Mouse (Mus musculus): ENCODE results near the gene St6galnac5. TPM values are rescaled to one million over a fixed set of nuclear protein-coding genes. Genes with fewer than 3 reads are reported as not detected.

The St6galnac5 gene
- total and polyA plus RNA-seq, 3 experiments: 0.04 TPM; not detected in 2

GRCm38 (mm10) chr3:152948556-152948955 is 33.5 kb downstream of the St6galnac5 start:
- dilution Hi-C loops (cut with MboI; ENCODE audit: extremely low pct_ligation_motif_present, extremely low pct_unique_long_range_greater_than_20kb, low sequenced_read_pairs): loop anchor here (10.0 kb wide), 1 partner anchor 64 kb away; no protein-coding TSS in a partner anchor
- H3K27ac ChIP-seq (ENCODE audit: insufficient read depth, low read depth): no peak overlapping the region
- TF ChIP-seq BHLHE40 (IDR thresholded peaks at IDR 0.05; ENCODE audit: low read depth, low read length) (no peak), IRF4 (IDR thresholded peaks at IDR 0.05; ENCODE audit: low read depth, low read length) (no peak), HCFC1 (IDR thresholded peaks at IDR 0.05; ENCODE audit: low read depth, low read length) (no peak), CHD1 (IDR thresholded peaks at IDR 0.05; ENCODE audit: low read depth, low read length) (no peak), USF2 (conservative IDR thresholded peaks at IDR 0.05; ENCODE audit: low read depth, low read length) (no peak), ETS1 (conservative IDR thresholded peaks at IDR 0.05; ENCODE audit: low read depth, low read length) (no peak), MYC (IDR thresholded peaks at IDR 0.05; ENCODE audit: low read depth, low read length) (no peak), TCF12 (IDR thresholded peaks at IDR 0.05; ENCODE audit: low read depth, low read length) (no peak), USF1 (IDR thresholded peaks at IDR 0.05; ENCODE audit: low read depth, low read length) (no peak)
- H3K4me2 ChIP-seq (ENCODE audit: insufficient read depth, low read depth, poor library complexity, severe bottlenecking): no peak overlapping the region
- H3K4me3 ChIP-seq (replicated peaks in 1 of 3; ENCODE audit: low read depth in 2 of 3, low read length in 2 of 3, poor library complexity in 1 of 3): no peak overlapping the region
- H3K4me1 ChIP-seq (ENCODE audit: control insufficient read depth in 1 of 2, insufficient read depth in 2 of 2): no peaks in the 10 kb centered on the region
- peaks cover 2% of the 10 kb centered on the region for H3K9me3 ChIP-seq (replicated peaks; ENCODE audit: low read length)
- H3K27me3 ChIP-seq (replicated peaks): no peaks in the 10 kb centered on the region
- no peak for DNase-seq (ENCODE audit: extremely low read depth)
- no peaks in the 10 kb centered on the region for H3K36me3 ChIP-seq (replicated peaks in 1 of 2; ENCODE audit: control insufficient read depth in 1 of 2, insufficient read depth in 1 of 2, low read length in 1 of 2)
- in situ Hi-C loops (cut with MboI; ENCODE audit: low pct_ligation_motif_present, low pct_unique_long_range_greater_than_20kb, low sequenced_read_pairs): no loop called here
- H3K79me2 ChIP-seq (replicated peaks; ENCODE audit: control insufficient read depth, extremely low read depth, insufficient read depth, poor library complexity, severe bottlenecking): no peaks in the 10 kb centered on the region
- H3K9ac ChIP-seq (ENCODE audit: insufficient read depth, low read depth): no peak overlapping the region

DNA sequence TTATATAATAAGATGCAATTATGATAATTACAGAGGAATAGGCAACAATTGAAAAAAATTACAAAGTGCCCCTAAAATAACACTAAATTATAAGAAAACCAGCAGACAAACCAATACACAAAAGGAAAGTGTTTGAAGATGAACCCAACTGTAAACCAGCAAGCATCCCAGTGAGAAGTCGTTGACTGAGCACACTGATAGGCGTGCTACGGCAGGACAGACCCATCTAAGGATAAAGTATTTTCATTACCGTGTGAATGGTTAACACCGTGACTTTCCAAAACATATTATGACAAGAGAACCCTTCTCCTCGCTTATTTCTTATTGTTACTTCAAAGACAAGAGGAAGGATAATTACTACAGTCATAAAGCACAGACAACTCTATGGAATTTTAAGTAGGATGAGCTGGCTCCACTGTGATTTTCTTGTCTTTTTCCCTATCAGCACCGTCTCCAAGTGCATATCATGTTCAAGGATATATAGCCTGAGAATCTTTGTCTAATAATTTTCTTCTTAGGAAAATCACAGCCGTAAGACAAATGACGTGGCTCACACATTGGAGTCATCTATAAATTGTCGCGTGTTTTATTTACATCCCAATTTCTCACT is 34.9 kb downstream of the St6galnac5 start:
- 0 out of 4 replicates have a peak, but pooled peaks cover 0 to 3% of the 10 kb centered on the region in 2 experiments for H3K4me1 ChIP-seq (ENCODE audit: control insufficient read depth in 1 of 2, insufficient read depth in 2 of 2)
- peaks cover 2% of the 10 kb centered on the region for H3K9me3 ChIP-seq (replicated peaks; ENCODE audit: low read length)
- no peak overlapping the region for H3K4me3 ChIP-seq (replicated peaks in 1 of 3; ENCODE audit: low read depth in 2 of 3, low read length in 2 of 3, poor library complexity in 1 of 3)
- H3K27me3 ChIP-seq (replicated peaks): no peaks in the 10 kb centered on the region
- dilution Hi-C loops (cut with MboI; ENCODE audit: extremely low pct_ligation_motif_present, extremely low pct_unique_long_range_greater_than_20kb, low sequenced_read_pairs) (loop anchor here (10.0 kb wide), 1 partner anchor 62 kb away; no protein-coding TSS in a partner anchor), in situ Hi-C loops (cut with MboI; ENCODE audit: low pct_ligation_motif_present, low pct_unique_long_range_greater_than_20kb, low sequenced_read_pairs) (no loop called here)
- H3K4me2 ChIP-seq (ENCODE audit: insufficient read depth, low read depth, poor library complexity, severe bottlenecking): no peak overlapping the region
- no peak overlapping the region for H3K27ac ChIP-seq (ENCODE audit: insufficient read depth, low read depth)
- TF ChIP-seq ZKSCAN1 (IDR thresholded peaks at IDR 0.05; ENCODE audit: borderline replicate concordance, low read depth, low read length) (no peak), EP300 (IDR thresholded peaks at IDR 0.05; ENCODE audit: low read length) (no peak), MXI1 (IDR thresholded peaks at IDR 0.05; ENCODE audit: low read depth, low read length) (no peak), CHD1 (IDR thresholded peaks at IDR 0.05; ENCODE audit: low read depth, low read length) (no peak), POLR2A (IDR thresholded peaks at IDR 0.05; ENCODE audit: low read depth, low read length) (no peak), USF1 (IDR thresholded peaks at IDR 0.05; ENCODE audit: low read depth, low read length) (no peak)
- H3K36me3 ChIP-seq (replicated peaks in 1 of 2; ENCODE audit: control insufficient read depth in 1 of 2, insufficient read depth in 1 of 2, low read length in 1 of 2): no peaks in the 10 kb centered on the region
- no peak for DNase-seq (ENCODE audit: extremely low read depth)
- no peak overlapping the region for H3K9ac ChIP-seq (ENCODE audit: insufficient read depth, low read depth)
- H3K79me2 ChIP-seq (replicated peaks; ENCODE audit: control insufficient read depth, extremely low read depth, insufficient read depth, poor library complexity, severe bottlenecking): no peaks in the 10 kb centered on the region

GRCm38 (mm10) chr3:152944766-152945165 is 37.3 kb downstream of the St6galnac5 start:
- in situ Hi-C loops (cut with MboI; ENCODE audit: low pct_ligation_motif_present, low pct_unique_long_range_greater_than_20kb, low sequenced_read_pairs) (no loop called here), dilution Hi-C loops (cut with MboI; ENCODE audit: extremely low pct_ligation_motif_present, extremely low pct_unique_long_range_greater_than_20kb, low sequenced_read_pairs) (loop anchor here (10.0 kb wide), 1 partner anchor 60 kb away; no protein-coding TSS in a partner anchor)
- Histone ChIP-seq H3K4me2 (ENCODE audit: insufficient read depth, low read depth, poor library complexity, severe bottlenecking) (no peak overlapping the region), H3K9ac (ENCODE audit: insufficient read depth, low read depth) (no peak overlapping the region), H3K27ac (ENCODE audit: insufficient read depth, low read depth) (no peak overlapping the region), H3K4me3 (replicated peaks in 1 of 3; ENCODE audit: low read depth in 2 of 3, low read length in 2 of 3, poor library complexity in 1 of 3) (no peak overlapping the region), H3K79me2 (replicated peaks; ENCODE audit: control insufficient read depth, extremely low read depth, insufficient read depth, poor library complexity, severe bottlenecking) (no peaks in the 10 kb centered on the region), H3K36me3 (replicated peaks in 1 of 2; ENCODE audit: control insufficient read depth in 1 of 2, insufficient read depth in 1 of 2, low read length in 1 of 2) (no peaks in the 10 kb centered on the region), H3K9me3 (replicated peaks; ENCODE audit: low read length) (no peaks in the 10 kb centered on the region), H3K4me1 (ENCODE audit: control insufficient read depth in 1 of 2, insufficient read depth in 2 of 2) (peaks cover 0 to 3% of the 10 kb centered on the region in 2 experiments; a peak in 1 of 4 replicates), H3K27me3 (replicated peaks) (no peaks in the 10 kb centered on the region)
- no peak for DNase-seq (ENCODE audit: extremely low read depth)
- TF ChIP-seq RCOR1 (conservative IDR thresholded peaks at IDR 0.05; ENCODE audit: low read depth, low read length) (no peak), CTCF (conservative IDR thresholded peaks at IDR 0.05 in 1 of 2, IDR thresholded peaks at IDR 0.05 in 1 of 2; ENCODE audit: low read depth in 2 of 2, low read length in 2 of 2) (no peak), CHD1 (IDR thresholded peaks at IDR 0.05; ENCODE audit: low read depth, low read length) (no peak), USF1 (IDR thresholded peaks at IDR 0.05; ENCODE audit: low read depth, low read length) (no peak), USF2 (conservative IDR thresholded peaks at IDR 0.05; ENCODE audit: low read depth, low read length) (no peak), SMC3 (IDR thresholded peaks at IDR 0.05; ENCODE audit: low read depth, low read length) (no peak), ETS1 (conservative IDR thresholded peaks at IDR 0.05; ENCODE audit: low read depth, low read length) (no peak), ELF1 (IDR thresholded peaks at IDR 0.05; ENCODE audit: low read depth, low read length) (no peak), NRF1 (IDR thresholded peaks at IDR 0.05; ENCODE audit: low read depth, low read length) (no peak), TCF12 (IDR thresholded peaks at IDR 0.05; ENCODE audit: low read depth, low read length) (no peak), UBTF (IDR thresholded peaks at IDR 0.05; ENCODE audit: low read depth, low read length) (no peak), ZC3H11A (IDR thresholded peaks at IDR 0.05; ENCODE audit: low read depth, low read length) (no peak), MEF2A (IDR thresholded peaks at IDR 0.05; ENCODE audit: borderline replicate concordance, low read depth, low read length) (no peak), ZNF384 (IDR thresholded peaks at IDR 0.05; ENCODE audit: low read depth, low read length) (no peak), MAZ (IDR thresholded peaks at IDR 0.05; ENCODE audit: low read depth, low read length) (no peak), BHLHE40 (IDR thresholded peaks at IDR 0.05; ENCODE audit: low read depth, low read length) (no peak), MXI1 (IDR thresholded peaks at IDR 0.05; ENCODE audit: low read depth, low read length) (no peak)

Data from CH12.LX (cell line).